Mouse (Mus musculus): Measurements from ENCODE around the gene Pnma1. TPM values are rescaled to one million over a fixed set of nuclear protein-coding genes. Genes with fewer than 3 reads are reported as not detected.

Pnma1 gene
- polyA plus RNA-seq, 1 experiment from 2014 or later: 0.16 TPM

- Histone ChIP-seq H3K9ac (no peak overlapping the region), H3K27me3 (no peaks in the 10 kb centered on the region), H3K4me2 (no peak overlapping the region), H3K36me3 (replicated peaks) (peaks cover 98% of the 10 kb centered on the region), H3K4me1 (replicated peaks) (peaks cover 62% of the 10 kb centered on the region), H3K9me3 (replicated peaks) (no peaks in the 10 kb centered on the region), H3K4me3 (replicated peaks) (no peak overlapping the region), H3K27ac (replicated peaks) (peak overlapping the region; percentile 53; the same call in 1 of the 2 replicates)
- 54% methylated on average over 8 of the region's 8 CpGs for WGBS (ENCODE audit: insufficient replicate concordance)
- ATAC-seq (ENCODE audit: insufficient read depth): no peak
Observed at GRCm38 (mm10) chr12:84165631-84166373, 17.5 kb upstream of the Pnma1 start.

GRCm38 (mm10) chr12:84163586-84164110 lies 15.4 kb upstream of the Pnma1 start:
- Histone ChIP-seq H3K27ac (replicated peaks) (peak overlapping the region; percentile 15), H3K4me3 (replicated peaks) (no peak overlapping the region), H3K9ac (no peak overlapping the region), H3K9me3 (replicated peaks) (no peaks in the 10 kb centered on the region), H3K4me1 (replicated peaks) (peaks cover 62% of the 10 kb centered on the region), H3K36me3 (replicated peaks) (peaks cover 99% of the 10 kb centered on the region), H3K4me2 (no peak overlapping the region), H3K27me3 (no peaks in the 10 kb centered on the region)
- no peak for ATAC-seq (ENCODE audit: insufficient read depth)
- 83% methylated on average over 11 of the region's 11 CpGs for WGBS (ENCODE audit: insufficient replicate concordance)

- H3K4me1 ChIP-seq (replicated peaks): peaks cover 62% of the 10 kb centered on the region
- H3K27ac ChIP-seq (replicated peaks): peak overlapping the region; percentile 15
Observed at GRCm38 (mm10) chr12:84163133-84163532, 14.8 kb upstream of the Pnma1 start.

GRCm38 (mm10) chr12:84161616-84162433 lies 13.5 kb upstream of the Pnma1 start:
- Histone ChIP-seq H3K27ac (replicated peaks) (peak overlapping the region; percentile 81), H3K36me3 (replicated peaks) (peaks cover 100% of the 10 kb centered on the region), H3K4me3 (replicated peaks) (no peak overlapping the region), H3K4me1 (replicated peaks) (peaks cover 55% of the 10 kb centered on the region), H3K4me2 (peak overlapping the region; percentile 41), H3K27me3 (no peaks in the 10 kb centered on the region), H3K9me3 (replicated peaks) (no peaks in the 10 kb centered on the region), H3K9ac (peak overlapping the region; percentile 23; the same call in 1 of the 2 replicates)
- peak; percentile 62 for ATAC-seq (ENCODE audit: insufficient read depth)
- 71% methylated on average over 14 of the region's 14 CpGs for WGBS (ENCODE audit: insufficient replicate concordance)

More at GRCm38 (mm10) chr12:84163133-84163532, 14.8 kb upstream of the Pnma1 start:
- Histone ChIP-seq H3K4me2 (no peak overlapping the region), H3K4me3 (replicated peaks) (no peak overlapping the region), H3K9ac (no peak overlapping the region), H3K27me3 (no peaks in the 10 kb centered on the region), H3K9me3 (replicated peaks) (no peaks in the 10 kb centered on the region), H3K36me3 (replicated peaks) (peaks cover 99% of the 10 kb centered on the region)
- 59% methylated on average over 9 of the region's 9 CpGs for WGBS (ENCODE audit: insufficient replicate concordance)
- no peak for ATAC-seq (ENCODE audit: insufficient read depth)

GRCm38 (mm10) chr12:84161116-84161515 lies 12.8 kb upstream of the Pnma1 start:
- WGBS (ENCODE audit: insufficient replicate concordance): 30% methylated on average over 8 of the region's 8 CpGs
- Histone ChIP-seq H3K4me1 (replicated peaks) (peaks cover 49% of the 10 kb centered on the region), H3K9ac (peak overlapping the region; percentile 23; the same call in 1 of the 2 replicates), H3K4me3 (replicated peaks) (no peak overlapping the region), H3K4me2 (peak overlapping the region; percentile 41), H3K9me3 (replicated peaks) (no peaks in the 10 kb centered on the region), H3K27me3 (no peaks in the 10 kb centered on the region), H3K36me3 (replicated peaks) (peaks cover 100% of the 10 kb centered on the region), H3K27ac (replicated peaks) (peak overlapping the region; percentile 81)
- peak; percentile 80 for ATAC-seq (ENCODE audit: insufficient read depth)

GRCm38 (mm10) chr12:84160491-84160890 lies 12.2 kb upstream of the Pnma1 start:
- H3K27ac ChIP-seq (replicated peaks): peak overlapping the region; percentile 81
- H3K9me3 ChIP-seq (replicated peaks): no peaks in the 10 kb centered on the region
- H3K4me3 ChIP-seq (replicated peaks): no peak overlapping the region
- ATAC-seq (ENCODE audit: insufficient read depth): no peak
- H3K4me2 ChIP-seq: no peak overlapping the region
- H3K27me3 ChIP-seq: no peaks in the 10 kb centered on the region
- no peak overlapping the region for H3K9ac ChIP-seq
- H3K4me1 ChIP-seq (replicated peaks): peaks cover 45% of the 10 kb centered on the region
- 92% methylated on average over 8 of the region's 8 CpGs for WGBS (ENCODE audit: insufficient replicate concordance)
- H3K36me3 ChIP-seq (replicated peaks): peaks cover 100% of the 10 kb centered on the region

GRCm38 (mm10) chr12:84158156-84158555 lies 9.9 kb upstream of the Pnma1 start:
- Histone ChIP-seq H3K4me2 (no peak overlapping the region), H3K36me3 (replicated peaks) (peaks cover 100% of the 10 kb centered on the region), H3K4me3 (replicated peaks) (no peak overlapping the region), H3K9ac (no peak overlapping the region), H3K27me3 (no peaks in the 10 kb centered on the region), H3K4me1 (replicated peaks) (peaks cover 47% of the 10 kb centered on the region), H3K9me3 (replicated peaks) (no peaks in the 10 kb centered on the region), H3K27ac (replicated peaks) (no peak overlapping the region)
- 79% methylated on average over 14 of the region's 14 CpGs for WGBS (ENCODE audit: insufficient replicate concordance)
- ATAC-seq (ENCODE audit: insufficient read depth): no peak

GRCm38 (mm10) chr12:84156210-84156609 lies 7.9 kb upstream of the Pnma1 start:
- ATAC-seq (ENCODE audit: insufficient read depth): no peak
- H3K9ac ChIP-seq: no peak overlapping the region
- no peak overlapping the region for H3K4me3 ChIP-seq (replicated peaks)
- H3K27me3 ChIP-seq: no peaks in the 10 kb centered on the region
- H3K9me3 ChIP-seq (replicated peaks): no peaks in the 10 kb centered on the region
- peaks cover 99% of the 10 kb centered on the region for H3K36me3 ChIP-seq (replicated peaks)
- peaks cover 48% of the 10 kb centered on the region for H3K4me1 ChIP-seq (replicated peaks)
- H3K27ac ChIP-seq (replicated peaks): no peak overlapping the region
- 94% methylated on average over 18 of the region's 18 CpGs for WGBS (ENCODE audit: insufficient replicate concordance)
- no peak overlapping the region for H3K4me2 ChIP-seq

GRCm38 (mm10) chr12:84155523-84155871 lies 7.2 kb upstream of the Pnma1 start:
- H3K4me2 ChIP-seq: no peak overlapping the region
- ATAC-seq (ENCODE audit: insufficient read depth): no peak
- H3K9ac ChIP-seq: no peak overlapping the region
- H3K27me3 ChIP-seq: no peaks in the 10 kb centered on the region
- peaks cover 48% of the 10 kb centered on the region for H3K4me1 ChIP-seq (replicated peaks)
- H3K4me3 ChIP-seq (replicated peaks): no peak overlapping the region
- H3K36me3 ChIP-seq (replicated peaks): peaks cover 93% of the 10 kb centered on the region
- no peak overlapping the region for H3K27ac ChIP-seq (replicated peaks)
- 69% methylated on average over 2 of the region's 2 CpGs for WGBS (ENCODE audit: insufficient replicate concordance)
- no peaks in the 10 kb centered on the region for H3K9me3 ChIP-seq (replicated peaks)

GRCm38 (mm10) chr12:84154786-84155522 lies 6.7 kb upstream of the Pnma1 start:
- Histone ChIP-seq H3K36me3 (replicated peaks) (peaks cover 93% of the 10 kb centered on the region), H3K27me3 (no peaks in the 10 kb centered on the region), H3K9ac (no peak overlapping the region), H3K4me3 (replicated peaks) (no peak overlapping the region), H3K4me1 (replicated peaks) (peaks cover 50% of the 10 kb centered on the region), H3K27ac (replicated peaks) (no peak overlapping the region), H3K9me3 (replicated peaks) (no peaks in the 10 kb centered on the region), H3K4me2 (no peak overlapping the region)
- ATAC-seq (ENCODE audit: insufficient read depth): no peak
- WGBS (ENCODE audit: insufficient replicate concordance): 75% methylated on average over 11 of the region's 11 CpGs
